Mouse (Mus musculus) MN1 (cell line): Measurements from ENCODE around the gene Dlg2.
"Not testable (repeated sequence)": the region's sequence is repeated elsewhere in the genome, so short reads cannot be mapped to it uniquely, and the experiment has no call there.

ENCODE experiments used
- DNase-seq: peaks from one replicate; pipeline ENCODE4 v3.0.0-alpha.2; 2016; ENCODE audit warnings: low spot score

Gene Dlg2

GRCm38 (mm10) chr7:90825640-90826039 is 349.2 kb downstream of the Dlg2 start:
- DNase-seq = no peak

- DNase-seq = no peak
Observed at GRCm38 (mm10) chr7:90841276-90841675, 364.8 kb downstream of the Dlg2 start.

GRCm38 (mm10) chr7:90843345-90844293 is 367.1 kb downstream of the Dlg2 start:
- DNase-seq = no peak

- DNase-seq = not testable (repeated sequence)
Observed at GRCm38 (mm10) chr7:90876796-90877195, 400.3 kb downstream of the Dlg2 start.

- DNase-seq = no peak
Observed at GRCm38 (mm10) chr7:90882740-90883139, 406.3 kb downstream of the Dlg2 start.

- DNase-seq = no peak
Observed at GRCm38 (mm10) chr7:90886396-90887006, 410.0 kb downstream of the Dlg2 start.

GRCm38 (mm10) chr7:90887007-90887720 is 410.7 kb downstream of the Dlg2 start:
- DNase-seq = no peak

- DNase-seq = no peak
Observed at GRCm38 (mm10) chr7:90927441-90927840, 451.0 kb downstream of the Dlg2 start.

GRCm38 (mm10) chr7:90940726-90941125 is 464.3 kb downstream of the Dlg2 start:
- DNase-seq = no peak

GRCm38 (mm10) chr7:90947073-90947472 is 470.6 kb downstream of the Dlg2 start:
- DNase-seq = no peak

- no peak for DNase-seq
Observed at GRCm38 (mm10) chr7:90949212-90949611, 472.7 kb downstream of the Dlg2 start.

GRCm38 (mm10) chr7:90977241-90977640 is 500.8 kb downstream of the Dlg2 start:
- no peak for DNase-seq

GRCm38 (mm10) chr7:90982069-90982468 is 505.6 kb downstream of the Dlg2 start:
- no peak for DNase-seq

GRCm38 (mm10) chr7:91010655-91011054 is 534.2 kb downstream of the Dlg2 start:
- no peak for DNase-seq

GRCm38 (mm10) chr7:91044998-91045741 is 568.7 kb downstream of the Dlg2 start:
- no peak for DNase-seq

GRCm38 (mm10) chr7:91045742-91046098 is 569.2 kb downstream of the Dlg2 start:
- no peak for DNase-seq

- no peak for DNase-seq
Observed at GRCm38 (mm10) chr7:91063297-91064040, 587.0 kb downstream of the Dlg2 start.

GRCm38 (mm10) chr7:91071751-91072707 is 595.6 kb downstream of the Dlg2 start:
- no peak for DNase-seq

GRCm38 (mm10) chr7:91086071-91086470 is 609.6 kb downstream of the Dlg2 start:
- DNase-seq = no peak
